Mouse (Mus musculus): ENCODE measurements around the gene Eef2.

DNA sequence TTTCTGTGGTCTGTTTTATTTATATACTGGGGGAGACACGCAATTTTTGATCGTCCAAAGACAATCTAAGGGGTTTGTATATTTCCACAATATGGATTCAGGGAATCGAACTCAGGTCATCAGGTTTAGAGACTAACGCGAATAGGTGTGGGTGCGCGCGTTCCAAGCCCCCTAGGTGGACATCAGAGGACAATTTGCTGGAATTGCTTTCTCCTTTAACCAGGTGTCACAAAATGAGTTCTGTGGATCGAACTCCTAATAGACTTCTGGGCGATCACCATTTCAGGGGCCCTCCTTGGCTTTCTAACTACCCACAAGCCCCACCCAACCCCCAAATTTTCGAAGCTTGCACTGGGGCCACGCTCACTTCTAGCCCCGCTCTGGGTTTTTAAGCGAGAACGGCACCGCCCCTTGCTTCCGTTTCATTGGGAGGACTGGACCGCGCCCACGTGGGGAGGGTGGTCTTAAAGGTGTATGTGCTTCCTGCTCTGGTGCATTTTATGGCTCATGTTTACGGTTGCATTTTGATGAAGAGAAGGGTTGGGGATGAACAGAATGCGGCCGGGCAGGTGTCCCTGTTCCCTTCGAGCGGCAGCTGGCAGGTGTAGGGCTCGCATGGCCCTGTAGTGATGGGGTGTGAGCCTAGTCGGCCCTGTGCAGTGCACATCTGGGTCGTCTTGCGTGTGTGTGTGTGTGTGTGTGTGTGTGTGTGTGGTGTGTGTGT is 7.7 kb upstream of the Eef2 start:
- TF ChIP-seq POLR2A (IDR thresholded peaks at IDR 0.05; ENCODE audit: borderline replicate concordance, control insufficient read depth, low read depth, low read length) (no peak), CTCF (IDR thresholded peaks at IDR 0.05; ENCODE audit: control insufficient read depth, insufficient read depth, low read length) (no peak; the same call in 1 of the 2 replicates)

Measured in bone marrow, adult 2 months (tissue).